Mouse (Mus musculus) testis, adult 2 months (tissue): ENCODE measurements at regions not wholly inside any gene's neighbourhood (a gene's known extent, or its start where the extent isn't known, plus 50 kb on each side); places are given as distances from the start of the nearest gene placed in this dataset.

Experiments used
- H3K27ac ChIP-seq: fragments of 200-500 bp; 2 replicates; pipeline ENCODE4 v1.5.1; 2012; ENCODE audit warnings: low read depth, low read length; ENCODE audit not compliant: control insufficient read depth, insufficient read depth
- H3K27me3 ChIP-seq: fragments of 200-500 bp; 2 replicates; pipeline ENCODE4 v1.6.1; 2012; ENCODE audit warnings: mild to moderate bottlenecking, low read length, moderate library complexity; ENCODE audit not compliant: control insufficient read depth, insufficient read depth
- H3K36me3 ChIP-seq: fragments of 200-500 bp; 2 replicates; pipeline ENCODE4 v1.6.1; 2012; ENCODE audit warnings: mild to moderate bottlenecking, low read length; ENCODE audit not compliant: control insufficient read depth, insufficient read depth
- H3K4me1 ChIP-seq: fragments of 200-500 bp; 2 replicates; pipeline ENCODE4 v1.6.1; 2012; ENCODE audit warnings: low read length; ENCODE audit not compliant: control insufficient read depth, insufficient read depth
- H3K4me3 ChIP-seq: fragments of 200-500 bp; 2 replicates; pipeline ENCODE4 v1.5.1; 2012; ENCODE audit warnings: low read depth, mild to moderate bottlenecking, low read length, moderate library complexity, mixed read lengths; ENCODE audit not compliant: control insufficient read depth
- CTCF ChIP-seq: fragments of 200-500 bp; IDR thresholded peaks from 2 replicates; pipeline ENCODE4 v1.5.1; 2012; ENCODE audit warnings: low read depth, mild to moderate bottlenecking, inconsistent platforms, low read length, moderate library complexity; ENCODE audit not compliant: control insufficient read depth, insufficient read depth, insufficient replicate concordance
- POLR2A ChIP-seq: fragments of 200-500 bp; IDR thresholded peaks from 2 replicates; pipeline ENCODE4 v1.6.1; 2012; ENCODE audit warnings: low read depth, mild to moderate bottlenecking, inconsistent platforms, low read length, moderate library complexity; ENCODE audit not compliant: control insufficient read depth

- no peaks in the 10 kb centered on the region for H3K36me3 ChIP-seq
- peak overlapping the region; percentile 77 for H3K4me3 ChIP-seq
- peak overlapping the region; percentile 47 for H3K27ac ChIP-seq
- TF ChIP-seq POLR2A, result no peak
- no peak for TF ChIP-seq CTCF
- H3K4me1 ChIP-seq, result peaks cover 8% of the 10 kb centered on the region
- H3K27me3 ChIP-seq, result no peaks in the 10 kb centered on the region
Observed at GRCm38 (mm10) chr7:121589088-121589605, 117.9 kb downstream of the Usp31 start.

GRCm38 (mm10) chr7:121587713-121588112, 119.3 kb downstream of the Usp31 start:
- Histone ChIP-seq H3K27me3 (no peaks in the 10 kb centered on the region), H3K4me3 (no peak overlapping the region), H3K36me3 (no peaks in the 10 kb centered on the region), H3K4me1 (peaks cover 8% of the 10 kb centered on the region), H3K27ac (no peak overlapping the region)
- TF ChIP-seq CTCF (no peak), POLR2A (no peak)

- Histone ChIP-seq H3K27me3 (no peaks in the 10 kb centered on the region), H3K4me3 (no peak overlapping the region), H3K36me3 (no peaks in the 10 kb centered on the region), H3K27ac (no peak overlapping the region), H3K4me1 (peaks cover 8% of the 10 kb centered on the region)
- no peak for TF ChIP-seq CTCF
- TF ChIP-seq POLR2A, result no peak
Observed at GRCm38 (mm10) chr7:121585721-121586120, 121.3 kb downstream of the Usp31 start.

- Histone ChIP-seq H3K4me3 (no peak overlapping the region), H3K4me1 (no peaks in the 10 kb centered on the region), H3K27ac (no peak overlapping the region), H3K36me3 (no peaks in the 10 kb centered on the region), H3K27me3 (no peaks in the 10 kb centered on the region)
- TF ChIP-seq POLR2A (no peak), CTCF (no peak)
Observed at GRCm38 (mm10) chr7:121579497-121579896, 127.6 kb downstream of the Usp31 start.

GRCm38 (mm10) chr7:121572681-121573335, 134.2 kb downstream of the Usp31 start:
- no peaks in the 10 kb centered on the region for H3K4me1 ChIP-seq
- no peaks in the 10 kb centered on the region for H3K27me3 ChIP-seq
- H3K4me3 ChIP-seq, result no peak overlapping the region
- TF ChIP-seq CTCF, result no peak
- TF ChIP-seq POLR2A, result no peak
- no peak overlapping the region for H3K27ac ChIP-seq
- H3K36me3 ChIP-seq, result no peaks in the 10 kb centered on the region

- Histone ChIP-seq H3K4me3 (no peak overlapping the region), H3K36me3 (no peaks in the 10 kb centered on the region), H3K27me3 (no peaks in the 10 kb centered on the region), H3K4me1 (no peaks in the 10 kb centered on the region), H3K27ac (no peak overlapping the region)
- no peak for TF ChIP-seq POLR2A
- TF ChIP-seq CTCF, result no peak
Observed at GRCm38 (mm10) chr7:121571741-121572140, 135.3 kb downstream of the Usp31 start.

GRCm38 (mm10) chr7:121571292-121571691, 135.8 kb downstream of the Usp31 start:
- Histone ChIP-seq H3K27me3 (no peaks in the 10 kb centered on the region), H3K27ac (no peak overlapping the region), H3K4me1 (no peaks in the 10 kb centered on the region), H3K36me3 (no peaks in the 10 kb centered on the region), H3K4me3 (no peak overlapping the region)
- TF ChIP-seq POLR2A (no peak), CTCF (no peak)

GRCm38 (mm10) chr7:121569248-121569647, 137.8 kb downstream of the Usp31 start:
- H3K4me1 ChIP-seq, result no peaks in the 10 kb centered on the region
- TF ChIP-seq CTCF (no peak), POLR2A (no peak)
- no peak overlapping the region for H3K4me3 ChIP-seq
- no peak overlapping the region for H3K27ac ChIP-seq
- H3K27me3 ChIP-seq, result no peaks in the 10 kb centered on the region
- H3K36me3 ChIP-seq, result no peaks in the 10 kb centered on the region
